Mouse (Mus musculus) thymus, postnatal 14 days (tissue): ENCODE measurements around the gene Perp.

Experiments
- DNase-seq: peaks from one replicate; pipeline ENCODE4 v3.0.0; 2021

Perp gene

GRCm38 (mm10) chr10:18844441-18845286 lies at the start of gene Perp:
Perp (plus strand) TSS chr10:18845020.
- DNase-seq = peak; percentile 70

GRCm38 (mm10) chr10:18811751-18812150 lies 33.1 kb upstream of the Perp start:
- DNase-seq = no peak

- DNase-seq = no peak
Measured at GRCm38 (mm10) chr10:18816560-18816959, 28.3 kb upstream of the Perp start.

GRCm38 (mm10) chr10:18825143-18825542 lies 19.7 kb upstream of the Perp start:
- no peak for DNase-seq

- no peak for DNase-seq
Measured at GRCm38 (mm10) chr10:18826107-18826506, 18.7 kb upstream of the Perp start.

GRCm38 (mm10) chr10:18827936-18828335 lies 16.9 kb upstream of the Perp start:
- DNase-seq = peak; percentile 65

- no peak for DNase-seq
Measured at GRCm38 (mm10) chr10:18830359-18830758, 14.5 kb upstream of the Perp start.

GRCm38 (mm10) chr10:18831823-18832222 lies 13.0 kb upstream of the Perp start:
- no peak for DNase-seq

GRCm38 (mm10) chr10:18834389-18834788 lies 10.4 kb upstream of the Perp start:
- no peak for DNase-seq

- DNase-seq = peak; percentile 59
Measured at GRCm38 (mm10) chr10:18835684-18836479, 8.9 kb upstream of the Perp start.

- DNase-seq = no peak
Measured at GRCm38 (mm10) chr10:18839530-18839929, 5.3 kb upstream of the Perp start.

- DNase-seq = no peak
Measured at GRCm38 (mm10) chr10:18840736-18841135, 4.1 kb upstream of the Perp start.

- no peak for DNase-seq
Measured at GRCm38 (mm10) chr10:18845287-18845662, 455 bp downstream of the Perp start.

- DNase-seq = no peak
Measured at GRCm38 (mm10) chr10:18845711-18846110, 891 bp downstream of the Perp start.

- DNase-seq = peak; percentile 21
Measured at GRCm38 (mm10) chr10:18846474-18847264, 1.8 kb downstream of the Perp start.

- no peak for DNase-seq
Measured at GRCm38 (mm10) chr10:18850177-18850576, 5.4 kb downstream of the Perp start.

GRCm38 (mm10) chr10:18853417-18853816 lies 8.6 kb downstream of the Perp start:
- DNase-seq = no peak

- DNase-seq = no peak
Measured at GRCm38 (mm10) chr10:18857244-18857643, 12.4 kb downstream of the Perp start.

- DNase-seq = no peak
Measured at GRCm38 (mm10) chr10:18859632-18860031, 14.8 kb downstream of the Perp start.

- peak; percentile 43 for DNase-seq
Measured at GRCm38 (mm10) chr10:18860119-18860824, 15.5 kb downstream of the Perp start.

GRCm38 (mm10) chr10:18860831-18861230 lies 16.0 kb downstream of the Perp start:
- no peak for DNase-seq

GRCm38 (mm10) chr10:18861418-18861817 lies 16.6 kb downstream of the Perp start:
- DNase-seq = no peak

- no peak for DNase-seq
Measured at GRCm38 (mm10) chr10:18863332-18863731, 18.5 kb downstream of the Perp start.
